Mouse (Mus musculus): ENCODE results near the gene Ctbp1.

Gene Ctbp1

GRCm38 (mm10) chr5:33239934-33240333, 34.9 kb downstream of the Ctbp1 start:
- DNase-seq: peak; percentile 97

DNA sequence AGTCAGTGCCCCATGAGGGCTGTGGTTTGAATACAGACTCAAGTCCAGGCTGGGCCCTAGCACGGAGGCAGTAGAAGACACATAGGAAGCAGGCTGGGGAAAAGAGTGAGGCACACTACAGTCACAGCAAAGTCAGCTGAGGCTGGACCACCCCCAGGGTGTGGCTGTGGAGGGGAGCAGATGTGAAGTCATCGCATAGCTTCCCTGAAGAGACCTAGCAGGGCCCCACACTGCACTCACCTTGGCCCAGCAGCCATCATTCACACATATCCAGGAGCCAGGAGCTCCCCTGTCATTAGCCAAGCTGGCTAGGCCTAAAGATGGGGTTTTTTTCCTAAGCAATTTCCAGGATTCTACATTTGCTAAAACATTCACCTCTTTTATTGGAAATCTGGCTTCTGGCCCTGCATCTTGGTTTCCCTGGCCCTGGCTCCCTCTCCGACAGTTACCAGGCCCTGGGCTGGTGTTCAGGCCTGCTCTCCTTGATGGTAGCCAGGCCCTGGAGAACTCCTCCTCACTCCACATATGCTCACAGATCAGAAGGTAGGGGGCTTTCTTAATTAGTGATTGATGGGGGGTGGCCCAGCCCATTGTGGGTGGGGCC, 35.6 kb downstream of the Ctbp1 start:
- no peak for DNase-seq

DNA sequence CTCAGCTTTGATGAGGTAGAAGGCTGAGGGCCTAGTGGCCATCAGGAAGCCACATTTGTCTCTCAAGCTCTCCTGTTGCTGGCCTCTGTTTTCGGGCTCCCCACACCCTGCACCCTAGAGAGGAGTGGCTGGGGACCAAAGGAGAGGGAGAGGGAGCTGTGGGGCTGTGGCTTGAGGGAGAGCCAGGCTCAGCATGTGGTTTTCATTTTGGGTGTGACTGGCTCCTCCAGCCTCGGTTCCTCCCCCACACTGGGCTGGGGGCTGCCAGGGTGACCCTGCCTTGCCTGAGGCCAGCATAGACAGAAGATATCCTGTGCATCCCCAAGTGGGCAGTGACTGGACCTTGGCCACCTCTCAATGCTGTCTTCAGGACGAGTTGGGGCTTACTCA, 36.5 kb downstream of the Ctbp1 start:
- peak; percentile 93 for DNase-seq

DNA sequence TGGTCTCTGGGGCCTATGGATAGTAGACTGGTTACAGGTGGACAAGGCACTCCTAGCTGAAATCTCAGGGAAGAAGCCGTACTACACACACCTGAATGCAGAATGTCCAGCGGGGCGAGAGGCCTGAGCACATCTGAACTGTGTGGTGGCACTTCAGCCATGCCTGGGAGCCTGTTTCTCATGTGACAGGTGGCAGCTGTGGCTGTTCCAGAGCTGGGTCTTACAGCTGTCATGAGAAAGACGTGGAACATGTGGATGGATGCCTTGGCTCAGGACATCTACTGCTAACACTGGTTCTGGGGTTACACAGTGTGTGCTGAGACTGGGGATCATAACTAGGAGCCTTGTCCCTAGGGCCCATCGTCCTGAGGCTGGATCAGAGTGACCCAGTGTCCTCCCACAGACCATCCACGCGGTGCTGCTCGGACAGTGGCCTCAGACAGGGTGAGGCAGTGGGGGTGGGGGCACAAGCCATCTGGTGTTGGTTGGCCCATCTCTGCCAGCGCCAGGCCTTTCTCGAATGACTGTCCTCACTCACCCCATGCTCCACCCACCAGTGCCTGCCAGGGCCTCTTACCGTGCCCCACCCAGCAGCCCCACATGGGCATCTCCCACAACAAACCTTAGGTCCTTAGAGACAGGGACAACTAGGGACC, 37.1 kb downstream of the Ctbp1 start:
- DNase-seq: no peak

DNA sequence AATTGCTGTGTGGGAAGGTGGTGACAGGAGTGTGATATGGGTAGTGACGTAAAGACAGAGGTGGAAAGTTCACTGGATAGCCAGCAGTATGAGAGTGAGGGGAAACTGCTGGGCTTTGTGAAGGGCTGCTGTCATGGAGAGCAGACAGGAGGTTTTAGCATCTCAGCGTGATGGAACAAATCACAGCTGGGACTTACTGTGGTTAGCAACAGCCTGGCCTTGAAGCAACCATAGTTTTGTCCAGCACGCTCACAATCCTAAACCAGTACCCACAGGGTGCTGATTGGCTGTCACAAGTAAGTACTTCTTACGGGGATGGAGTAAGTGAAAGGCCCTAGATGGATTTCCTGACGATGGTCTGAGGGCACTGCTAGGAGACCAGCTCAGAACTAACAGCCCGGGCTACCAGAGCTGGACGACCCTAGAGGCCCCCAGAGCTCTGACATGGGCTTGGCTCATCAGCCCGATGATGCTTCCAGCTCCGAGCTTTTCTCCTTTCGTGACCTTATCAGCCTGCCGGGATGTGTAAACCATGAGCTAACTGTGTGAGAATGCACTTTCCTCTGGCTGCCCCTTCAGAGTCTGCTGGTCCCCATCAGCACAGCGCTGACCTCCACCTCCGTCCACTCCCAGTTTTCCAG, 40.3 kb downstream of the Ctbp1 start:
- DNase-seq: peak; percentile 97

GRCm38 (mm10) chr5:33232791-33233190, 42.0 kb downstream of the Ctbp1 start:
- no peak for DNase-seq

- DNase-seq: no peak
Observed at GRCm38 (mm10) chr5:33230285-33230684, 44.5 kb downstream of the Ctbp1 start.

- DNase-seq: peak; percentile 95
Observed at GRCm38 (mm10) chr5:33228428-33228827, 46.4 kb downstream of the Ctbp1 start.

GRCm38 (mm10) chr5:33225673-33226072, 49.1 kb downstream of the Ctbp1 start:
- no peak for DNase-seq

GRCm38 (mm10) chr5:33224491-33224890, 50.3 kb downstream of the Ctbp1 start:
- DNase-seq: no peak

DNA sequence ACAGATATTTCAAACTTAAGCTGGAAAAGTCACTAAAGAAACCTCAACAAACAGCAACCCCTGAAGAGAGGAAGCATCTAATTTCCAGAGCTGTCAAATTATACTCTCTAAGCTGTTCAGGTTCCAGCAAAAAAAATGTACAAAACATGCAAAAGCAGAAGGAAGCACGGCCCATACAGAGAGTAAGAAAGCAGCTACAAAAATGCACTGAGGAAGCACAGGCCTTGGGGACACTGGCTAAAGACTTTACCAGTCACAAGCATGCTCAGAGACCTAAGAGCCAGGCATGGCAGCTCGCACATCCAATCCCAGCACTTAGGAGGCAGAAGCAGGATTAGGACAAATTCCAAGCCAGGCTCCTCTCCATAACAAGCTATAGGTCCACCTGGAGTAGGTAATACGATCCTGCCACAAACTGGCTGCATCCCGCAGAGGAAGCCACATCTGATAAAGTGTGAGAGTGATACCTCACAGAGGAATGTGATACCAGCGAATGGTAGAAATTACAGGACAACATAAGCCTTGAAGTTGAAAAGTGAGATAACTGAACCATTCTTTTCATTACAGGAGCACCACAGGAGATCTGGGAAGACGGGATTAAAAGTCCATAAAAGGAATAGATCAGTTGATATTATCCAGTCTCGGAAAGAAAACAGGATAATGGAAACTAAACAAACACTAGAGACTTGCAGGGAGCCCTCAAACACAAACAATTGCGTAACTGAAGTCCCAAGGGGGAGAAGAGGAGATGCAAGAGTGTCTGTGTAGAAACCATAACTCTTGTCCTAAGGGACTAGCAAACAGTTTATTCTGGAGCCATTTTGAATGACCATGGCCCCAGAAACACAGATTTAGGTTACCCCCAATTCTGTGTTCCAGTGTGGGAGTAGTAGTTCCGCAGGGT, 51.7 kb downstream of the Ctbp1 start:
- DNase-seq: peak; percentile 88

GRCm38 (mm10) chr5:33222389-33222788, 52.4 kb downstream of the Ctbp1 start:
- DNase-seq: peak; percentile 96

- DNase-seq: peak; percentile 93
Observed at GRCm38 (mm10) chr5:33220350-33221044, 54.3 kb downstream of the Ctbp1 start.

GRCm38 (mm10) chr5:33219831-33220230, 55.0 kb downstream of the Ctbp1 start:
- peak; percentile 88 for DNase-seq

DNA sequence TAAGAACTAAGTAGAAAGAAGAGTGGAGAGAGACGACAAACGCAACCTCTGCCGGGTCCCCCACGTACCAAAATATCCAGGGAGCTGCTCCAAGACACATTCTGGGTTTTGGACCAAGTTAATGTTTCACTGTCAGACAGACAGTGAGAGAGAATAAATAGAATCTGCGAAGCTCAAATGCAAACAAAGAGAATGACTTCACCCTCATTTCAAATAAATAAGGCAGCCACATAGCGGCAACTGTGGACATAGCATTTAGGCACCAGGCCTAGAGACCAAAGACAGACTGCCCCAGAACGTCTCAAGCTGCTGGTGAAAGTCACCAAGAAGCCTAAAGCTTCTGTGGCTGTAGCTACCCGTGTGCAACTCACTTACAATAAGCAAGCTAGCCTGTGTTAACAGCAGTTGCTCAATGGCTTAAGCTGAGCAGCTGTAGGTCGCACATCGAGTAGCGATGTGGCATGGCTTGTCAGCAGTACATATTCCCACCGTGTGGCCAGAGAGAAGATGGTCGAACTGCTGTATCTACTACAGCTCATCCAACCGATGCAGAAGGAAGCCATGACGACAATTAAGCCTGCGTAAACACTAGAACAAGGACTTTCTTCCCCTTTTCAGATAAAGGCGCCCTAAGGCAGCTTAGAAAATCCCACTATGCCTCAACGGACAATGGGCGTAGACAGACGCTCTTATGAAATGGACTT, 55.9 kb downstream of the Ctbp1 start:
- peak; percentile 81 for DNase-seq

- DNase-seq: peak; percentile 88
Observed at GRCm38 (mm10) chr5:33218081-33218480, 56.7 kb downstream of the Ctbp1 start, which contains the start of gene Spon2. Spon2 (minus strand) TSS chr5:33218455.

GRCm38 (mm10) chr5:33217663-33218062, 57.1 kb downstream of the Ctbp1 start:
- DNase-seq: peak; percentile 87

- DNase-seq: peak; percentile 94
Observed at GRCm38 (mm10) chr5:33214723-33215122, 60.1 kb downstream of the Ctbp1 start.

- DNase-seq: peak; percentile 88
Observed at GRCm38 (mm10) chr5:33211254-33211653, 63.5 kb downstream of the Ctbp1 start.

GRCm38 (mm10) chr5:33210515-33210914, 64.3 kb downstream of the Ctbp1 start:
- peak; percentile 50 for DNase-seq

GRCm38 (mm10) chr5:33208533-33209245, 66.1 kb downstream of the Ctbp1 start:
- DNase-seq: peak; percentile 66

Measured in heart, adult 11 months (tissue).